Mouse (Mus musculus) layer of hippocampus, adult 9-11 months (tissue): ENCODE data around the gene Il9.
A peak's percentile ranks its signal among the peaks of the same experiment; 100 is the strongest.

Source experiments
- DNase-seq: peaks from one replicate; pipeline ENCODE4 v3.0.0; 2022

Gene Il9

GRCm38 (mm10) chr13:56482146-56482545, at the start of gene Il9:
Gene Il9, minus strand, starts transcription at chr13:56482246.
- DNase-seq = no peak

- no peak for DNase-seq
Observed at GRCm38 (mm10) chr13:56529685-56530084, 47.6 kb upstream of the Il9 start.

GRCm38 (mm10) chr13:56529031-56529430, 47.0 kb upstream of the Il9 start:
- DNase-seq = no peak

GRCm38 (mm10) chr13:56528281-56528680, 46.2 kb upstream of the Il9 start:
- no peak for DNase-seq

- DNase-seq = no peak
Observed at GRCm38 (mm10) chr13:56527846-56528245, 45.8 kb upstream of the Il9 start.

- DNase-seq = no peak
Observed at GRCm38 (mm10) chr13:56526871-56527270, 44.8 kb upstream of the Il9 start.

GRCm38 (mm10) chr13:56522821-56523167, 40.7 kb upstream of the Il9 start:
- DNase-seq = no peak

GRCm38 (mm10) chr13:56522081-56522820, 40.2 kb upstream of the Il9 start, which contains the start of gene Fbxl21:
Gene Fbxl21, plus strand, starts transcription at chr13:56522472.
- peak; percentile 95 for DNase-seq

- no peak for DNase-seq
Observed at GRCm38 (mm10) chr13:56516816-56517215, 34.8 kb upstream of the Il9 start.

- DNase-seq = no peak
Observed at GRCm38 (mm10) chr13:56516311-56516710, 34.3 kb upstream of the Il9 start.

GRCm38 (mm10) chr13:56513595-56513994, 31.5 kb upstream of the Il9 start:
- DNase-seq = no peak

GRCm38 (mm10) chr13:56509796-56510195, 27.8 kb upstream of the Il9 start:
- no peak for DNase-seq

GRCm38 (mm10) chr13:56506871-56507496, 24.9 kb upstream of the Il9 start:
- DNase-seq = no peak

GRCm38 (mm10) chr13:56501866-56502420, 19.9 kb upstream of the Il9 start:
- no peak for DNase-seq

- no peak for DNase-seq
Observed at GRCm38 (mm10) chr13:56500636-56501035, 18.6 kb upstream of the Il9 start.

GRCm38 (mm10) chr13:56500132-56500531, 18.1 kb upstream of the Il9 start:
- DNase-seq = no peak

GRCm38 (mm10) chr13:56494440-56494839, 12.4 kb upstream of the Il9 start:
- DNase-seq = no peak

- no peak for DNase-seq
Observed at GRCm38 (mm10) chr13:56488012-56488411, 6.0 kb upstream of the Il9 start.

GRCm38 (mm10) chr13:56478027-56478426, 4.0 kb downstream of the Il9 start:
- no peak for DNase-seq

- DNase-seq = peak; percentile 73
Observed at GRCm38 (mm10) chr13:56477271-56477670, 4.8 kb downstream of the Il9 start.

- DNase-seq = no peak
Observed at GRCm38 (mm10) chr13:56476790-56477189, 5.3 kb downstream of the Il9 start.

GRCm38 (mm10) chr13:56475363-56475762, 6.7 kb downstream of the Il9 start:
- peak; percentile 29 for DNase-seq

GRCm38 (mm10) chr13:56472661-56473060, 9.4 kb downstream of the Il9 start:
- no peak for DNase-seq

- no peak for DNase-seq
Observed at GRCm38 (mm10) chr13:56471951-56472350, 10.1 kb downstream of the Il9 start.
